Mouse (Mus musculus): ENCODE results near the gene Tnrc18. TPM values are rescaled to one million over a fixed set of nuclear protein-coding genes. Genes with fewer than 3 reads are reported as not detected.

The Tnrc18 gene
- polyA plus RNA-seq, 1 experiment = 57.5 TPM

DNA sequence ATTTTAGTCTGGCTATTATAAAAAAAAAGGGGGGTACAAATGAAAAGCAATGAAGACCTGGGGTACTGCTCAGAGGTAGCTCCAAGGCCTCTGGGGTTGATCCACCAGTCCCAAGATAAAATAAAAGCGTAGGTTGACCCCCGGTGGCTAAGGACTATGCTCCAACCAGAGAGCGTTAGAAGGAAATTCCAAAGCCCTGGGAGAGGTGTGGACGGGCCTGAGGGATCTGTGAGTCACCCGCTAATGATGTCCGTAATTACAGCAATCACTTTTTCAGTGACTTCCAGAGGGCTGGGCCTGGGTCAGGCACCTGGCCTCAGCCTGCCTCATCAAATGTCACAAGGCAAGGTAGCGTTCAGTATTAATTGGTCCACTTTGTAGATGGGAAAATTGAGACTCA is 9.8 kb downstream of the Tnrc18 start:
- Histone ChIP-seq H3K4me1 (ENCODE audit: control insufficient read depth, insufficient read depth, low read length) (peaks cover 1% of the 10 kb centered on the region; the same call in 1 of the 2 replicates), H3K4me3 (replicated peaks; ENCODE audit: control insufficient read depth, low read depth, low read length) (no peak overlapping the region), H3K27ac (ENCODE audit: control insufficient read depth, insufficient read depth, low read depth, low read length, poor library complexity) (no peak overlapping the region)
- 93% methylated on average over 7 of the region's 7 CpGs for WGBS
- no peak for TF ChIP-seq POLR2A (IDR thresholded peaks at IDR 0.05; ENCODE audit: borderline replicate concordance, control insufficient read depth, low read depth, low read length)
- no peak for TF ChIP-seq CTCF (IDR thresholded peaks at IDR 0.05; ENCODE audit: control insufficient read depth, insufficient read depth, low read length)

DNA sequence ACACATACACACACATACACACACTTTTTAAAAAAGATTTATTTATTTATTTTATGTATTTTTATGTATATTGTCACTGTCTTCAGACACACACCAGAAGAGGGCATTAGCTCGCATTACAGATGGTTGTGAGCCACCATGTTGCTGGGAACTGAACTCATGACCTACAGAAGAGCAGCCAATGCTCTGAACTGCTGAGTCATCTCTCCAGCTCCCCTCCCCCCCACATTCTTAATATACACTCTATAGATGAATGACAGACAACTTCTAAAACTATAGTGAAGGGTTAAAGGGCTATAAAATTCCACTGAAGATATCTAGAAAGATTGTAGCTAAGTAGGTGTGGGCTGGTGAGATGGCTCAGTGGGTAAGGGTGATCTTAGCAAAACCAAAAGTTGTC is 13.7 kb downstream of the Tnrc18 start:
- TF ChIP-seq POLR2A (IDR thresholded peaks at IDR 0.05; ENCODE audit: borderline replicate concordance, control insufficient read depth, low read depth, low read length) (no peak), CTCF (IDR thresholded peaks at IDR 0.05; ENCODE audit: control insufficient read depth, insufficient read depth, low read length) (no peak)
- H3K27ac ChIP-seq (ENCODE audit: control insufficient read depth, insufficient read depth, low read depth, low read length, poor library complexity) = no peak overlapping the region
- WGBS = 64% methylated on average over 1 of the region's 1 CpGs

GRCm38 (mm10) chr5:142802884-142803283 is 14.6 kb downstream of the Tnrc18 start:
- no peak overlapping the region for H3K27ac ChIP-seq (ENCODE audit: control insufficient read depth, insufficient read depth, low read depth, low read length, poor library complexity)
- H3K4me1 ChIP-seq (ENCODE audit: control insufficient read depth, insufficient read depth, low read length) = peaks cover 1% of the 10 kb centered on the region; the same call in 1 of the 2 replicates
- 74% methylated on average over 4 of the region's 4 CpGs for WGBS
- no peak for TF ChIP-seq POLR2A (IDR thresholded peaks at IDR 0.05; ENCODE audit: borderline replicate concordance, control insufficient read depth, low read depth, low read length)
- TF ChIP-seq CTCF (IDR thresholded peaks at IDR 0.05; ENCODE audit: control insufficient read depth, insufficient read depth, low read length) = no peak
- H3K4me3 ChIP-seq (replicated peaks; ENCODE audit: control insufficient read depth, low read depth, low read length) = no peak overlapping the region

More for the DNA sequence above, 13.7 kb downstream of the Tnrc18 start:
- Histone ChIP-seq H3K4me3 (replicated peaks; ENCODE audit: control insufficient read depth, low read depth, low read length) (no peak overlapping the region), H3K4me1 (ENCODE audit: control insufficient read depth, insufficient read depth, low read length) (peaks cover 1% of the 10 kb centered on the region; the same call in 1 of the 2 replicates)

DNA sequence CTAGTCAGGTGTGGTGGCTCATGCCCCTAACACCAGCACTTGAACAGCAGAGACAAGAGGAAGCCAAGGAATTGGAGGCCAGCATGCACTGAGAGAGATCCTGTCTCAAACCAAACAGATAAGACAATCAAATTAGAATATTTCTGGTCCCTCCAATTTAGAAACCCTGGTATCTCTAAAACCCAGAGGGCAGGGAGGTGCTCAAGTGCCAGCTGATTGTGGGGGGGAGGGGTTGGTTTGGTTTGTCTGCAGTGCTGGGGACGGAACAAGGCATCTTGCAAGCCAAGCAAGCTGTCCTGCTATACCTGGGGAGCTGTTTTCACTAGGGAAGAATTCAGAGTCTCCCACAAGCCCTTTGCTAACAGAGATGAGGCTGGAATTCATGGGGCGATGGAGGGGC is 15.5 kb downstream of the Tnrc18 start:
- TF ChIP-seq CTCF (IDR thresholded peaks at IDR 0.05; ENCODE audit: control insufficient read depth, insufficient read depth, low read length) (no peak), POLR2A (IDR thresholded peaks at IDR 0.05; ENCODE audit: borderline replicate concordance, control insufficient read depth, low read depth, low read length) (no peak)
- Histone ChIP-seq H3K27ac (ENCODE audit: control insufficient read depth, insufficient read depth, low read depth, low read length, poor library complexity) (no peak overlapping the region), H3K4me1 (ENCODE audit: control insufficient read depth, insufficient read depth, low read length) (peaks cover 3% of the 10 kb centered on the region), H3K4me3 (replicated peaks; ENCODE audit: control insufficient read depth, low read depth, low read length) (no peak overlapping the region)
- WGBS = 66% methylated on average over 2 of the region's 2 CpGs

DNA sequence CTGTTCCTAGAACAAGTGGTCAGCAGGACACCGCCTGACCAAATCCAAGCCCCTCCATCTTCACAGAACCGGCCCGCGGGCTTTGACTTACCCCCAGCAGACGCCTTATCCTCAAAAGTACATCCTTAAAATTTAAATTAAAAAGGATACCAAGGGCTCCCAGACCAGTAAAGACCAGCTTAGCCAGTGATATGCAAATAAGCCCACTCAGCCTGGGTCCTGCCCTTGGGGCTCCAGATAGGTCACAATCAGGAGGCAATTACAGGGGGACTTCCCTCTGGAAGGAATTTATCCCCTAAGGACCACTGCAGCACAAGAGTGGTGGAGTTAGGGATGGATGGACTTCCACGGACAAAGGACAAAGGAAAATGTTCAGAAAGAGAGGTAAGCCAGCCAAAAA is 16.8 kb downstream of the Tnrc18 start:
- WGBS = 72% methylated on average over 6 of the region's 6 CpGs
- peaks cover 5% of the 10 kb centered on the region for H3K4me1 ChIP-seq (ENCODE audit: control insufficient read depth, insufficient read depth, low read length)
- no peak for TF ChIP-seq CTCF (IDR thresholded peaks at IDR 0.05; ENCODE audit: control insufficient read depth, insufficient read depth, low read length)
- TF ChIP-seq POLR2A (IDR thresholded peaks at IDR 0.05; ENCODE audit: borderline replicate concordance, control insufficient read depth, low read depth, low read length) = no peak
- H3K4me3 ChIP-seq (replicated peaks; ENCODE audit: control insufficient read depth, low read depth, low read length) = no peak overlapping the region
- H3K27ac ChIP-seq (ENCODE audit: control insufficient read depth, insufficient read depth, low read depth, low read length, poor library complexity) = no peak overlapping the region

DNA sequence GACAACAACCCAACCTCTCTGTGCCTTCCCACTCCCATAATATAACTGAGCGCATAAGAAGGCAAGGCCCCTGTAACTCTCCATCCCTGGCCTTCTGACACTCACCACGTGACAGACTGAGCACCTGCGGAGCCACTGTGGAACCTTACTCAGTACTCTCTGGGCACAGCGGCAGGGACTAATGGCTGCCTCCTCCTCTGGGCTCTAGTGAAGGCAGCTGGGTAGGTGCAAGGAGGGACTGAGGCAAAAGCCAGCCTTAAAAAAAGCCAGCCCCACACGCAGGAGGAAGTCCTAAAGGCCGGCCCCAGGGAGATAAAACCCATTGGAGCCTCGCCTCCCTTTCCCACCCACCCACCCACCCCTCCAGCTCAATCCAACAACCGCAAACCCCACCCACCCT is 17.3 kb downstream of the Tnrc18 start:
- no peak overlapping the region for H3K27ac ChIP-seq (ENCODE audit: control insufficient read depth, insufficient read depth, low read depth, low read length, poor library complexity)
- no peak for TF ChIP-seq POLR2A (IDR thresholded peaks at IDR 0.05; ENCODE audit: borderline replicate concordance, control insufficient read depth, low read depth, low read length)
- TF ChIP-seq CTCF (IDR thresholded peaks at IDR 0.05; ENCODE audit: control insufficient read depth, insufficient read depth, low read length) = no peak
- no peak overlapping the region for H3K4me3 ChIP-seq (replicated peaks; ENCODE audit: control insufficient read depth, low read depth, low read length)
- H3K4me1 ChIP-seq (ENCODE audit: control insufficient read depth, insufficient read depth, low read length) = peaks cover 7% of the 10 kb centered on the region
- WGBS = 46% methylated on average over 8 of the region's 8 CpGs

- Histone ChIP-seq H3K4me3 (replicated peaks; ENCODE audit: control insufficient read depth, low read depth, low read length) (no peak overlapping the region), H3K4me1 (ENCODE audit: control insufficient read depth, insufficient read depth, low read length) (peaks cover 9% of the 10 kb centered on the region), H3K27ac (ENCODE audit: control insufficient read depth, insufficient read depth, low read depth, low read length, poor library complexity) (no peak overlapping the region)
- TF ChIP-seq POLR2A (IDR thresholded peaks at IDR 0.05; ENCODE audit: borderline replicate concordance, control insufficient read depth, low read depth, low read length) (no peak), CTCF (IDR thresholded peaks at IDR 0.05; ENCODE audit: control insufficient read depth, insufficient read depth, low read length) (no peak)
- WGBS = 69% methylated on average over 4 of the region's 4 CpGs
Measured at GRCm38 (mm10) chr5:142799259-142799658, 18.2 kb downstream of the Tnrc18 start.

GRCm38 (mm10) chr5:142798190-142798589 is 19.3 kb downstream of the Tnrc18 start:
- no peak overlapping the region for H3K27ac ChIP-seq (ENCODE audit: control insufficient read depth, insufficient read depth, low read depth, low read length, poor library complexity)
- no peak for TF ChIP-seq CTCF (IDR thresholded peaks at IDR 0.05; ENCODE audit: control insufficient read depth, insufficient read depth, low read length)
- no peak for TF ChIP-seq POLR2A (IDR thresholded peaks at IDR 0.05; ENCODE audit: borderline replicate concordance, control insufficient read depth, low read depth, low read length)
- H3K4me3 ChIP-seq (replicated peaks; ENCODE audit: control insufficient read depth, low read depth, low read length) = no peak overlapping the region
- 89% methylated on average over 12 of the region's 12 CpGs for WGBS
- H3K4me1 ChIP-seq (ENCODE audit: control insufficient read depth, insufficient read depth, low read length) = peaks cover 8% of the 10 kb centered on the region

DNA sequence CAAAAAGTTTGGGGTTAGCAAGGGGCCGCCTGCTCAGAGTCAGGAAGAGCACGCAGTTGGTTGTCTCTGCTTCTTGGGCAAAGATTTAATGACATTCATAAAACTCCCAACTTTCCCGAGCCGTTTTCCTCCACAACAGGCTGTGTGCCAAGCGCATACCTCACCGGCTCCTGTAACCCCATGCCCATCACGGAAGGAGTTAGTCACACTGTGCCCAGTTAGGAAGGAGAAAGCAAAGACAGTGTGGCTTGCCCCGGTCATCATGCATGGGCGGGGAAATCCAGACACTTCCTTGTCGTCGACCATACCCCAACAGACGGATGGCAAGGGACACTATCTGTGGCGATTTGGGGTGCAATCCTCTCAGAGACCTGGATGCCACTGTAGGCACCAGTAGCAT is 19.8 kb downstream of the Tnrc18 start:
- Histone ChIP-seq H3K27ac (ENCODE audit: control insufficient read depth, insufficient read depth, low read depth, low read length, poor library complexity) (no peak overlapping the region), H3K4me1 (ENCODE audit: control insufficient read depth, insufficient read depth, low read length) (peaks cover 8% of the 10 kb centered on the region), H3K4me3 (replicated peaks; ENCODE audit: control insufficient read depth, low read depth, low read length) (no peak overlapping the region)
- TF ChIP-seq CTCF (IDR thresholded peaks at IDR 0.05; ENCODE audit: control insufficient read depth, insufficient read depth, low read length) (no peak), POLR2A (IDR thresholded peaks at IDR 0.05; ENCODE audit: borderline replicate concordance, control insufficient read depth, low read depth, low read length) (no peak)
- WGBS = 56% methylated on average over 13 of the region's 13 CpGs

Data from bone marrow, adult 2 months (tissue).